12 mouse cellular contexts compared by ENCODE assay signal in genomic region chr17:3218916-3219315, GRCm38 (mm10).
DNase-seq lines count a peak whose midpoint lies in the region; ATAC-seq and TF ChIP-seq lines count a peak whose summit lies in the region.
"Had no signal": no experiment of that assay in that cellular context is flagged by ENCODE, and none has a peak within 500 bp of the region (broad histone marks: within the 10 kb centered on the region; RNA-seq: fewer than 3 reads in every experiment).

No protein-coding gene starts in this region.

- no peak overlapping the region for H3K4me2 ChIP-seq in heart, embryonic 11.5 days
- H3K4me2 ChIP-seq: limb, embryonic 12.5 days had no signal

- no peaks in the 10 kb centered on the region for H3K27me3 ChIP-seq in heart, embryonic 11.5 days (ENCODE audit: control insufficient read depth, insufficient read depth, low read length)
- no peaks in the 10 kb centered on the region for H3K27me3 ChIP-seq in kidney, adult 2 months (replicated peaks; ENCODE audit: control insufficient read depth, insufficient read depth, low read length)
- H3K27me3 ChIP-seq: limb, embryonic 12.5 days had no signal

- TF ChIP-seq POLR2A in kidney, adult 2 months (IDR thresholded peaks at IDR 0.05; ENCODE audit: low read depth, low read length): no peak

- H3K9me3 ChIP-seq in heart, embryonic 11.5 days (replicated peaks; ENCODE audit: control insufficient read depth, low read length): no peaks in the 10 kb centered on the region
- H3K9me3 ChIP-seq: limb, embryonic 12.5 days; midbrain, embryonic 10.5 days had no signal

- no peak for TF ChIP-seq CTCF in kidney, adult 2 months (conservative IDR thresholded peaks at IDR 0.05; ENCODE audit: insufficient read depth, insufficient read length, low read depth, low read length)

- H3K9ac ChIP-seq in heart, embryonic 11.5 days (ENCODE audit: low read depth, low read length): no peak overlapping the region
- H3K9ac ChIP-seq: limb, embryonic 12.5 days had no signal

- 51% methylated on average over 5 of the region's 5 CpGs for WGBS in heart, embryonic 11.5 days (ENCODE audit: insufficient replicate concordance)
- 39% methylated on average over 5 of the region's 5 CpGs for WGBS in kidney, adult 2 months

- intact Hi-C loops in left cerebral cortex, postnatal 36 days (cut with DNase I): no loop called here

- H3K4me3 ChIP-seq in heart, embryonic 11.5 days (ENCODE audit: low read depth, low read length): no peak overlapping the region
- no peak overlapping the region for H3K4me3 ChIP-seq in kidney, adult 2 months (ENCODE audit: insufficient read depth, low read depth, low read length)
- H3K4me3 ChIP-seq: limb, embryonic 12.5 days; midbrain, embryonic 10.5 days had no signal

- peaks cover 5% of the 10 kb centered on the region; the same call in 1 of the 2 replicates for H3K36me3 ChIP-seq in heart, embryonic 11.5 days (ENCODE audit: control insufficient read depth, insufficient read depth, low read length)
- H3K36me3 ChIP-seq in kidney, adult 2 months (ENCODE audit: control insufficient read depth, insufficient read depth, low read length): no peaks in the 10 kb centered on the region; the same call in 1 of the 2 replicates

- peak; percentile 33; the same call in 1 of the 2 replicates for ATAC-seq in heart, embryonic 11.5 days (replicated peaks; ENCODE audit: insufficient number of reproducible peaks, low FRiP score, low TSS enrichment)

- no peak for DNase-seq in heart, adult 8-10 months (ENCODE audit: low spot score)
- peak; percentile 79 for DNase-seq in brain, adult 2 months (ENCODE audit: low read depth, low spot score)
- DNase-seq in kidney, adult 2 months: peak; percentile 38
- peak; percentile 39 to 42 for DNase-seq in left cerebral cortex, postnatal 36 days (ENCODE audit: low spot score in 2 of 2)
- DNase-seq in thymus, postnatal 25 days: no peak
- DNase-seq in spleen, postnatal 14 days (ENCODE audit: low spot score in 2 of 2): no peak
- no peak for DNase-seq in gastrocnemius, adult 18-20 months (ENCODE audit: low spot score)
- DNase-seq: cerebellum, postnatal 25 days; heart, postnatal 10 days had no signal

- H3K4me1 ChIP-seq in heart, embryonic 11.5 days (ENCODE audit: control insufficient read depth, insufficient read depth, low read length): peaks cover 16% of the 10 kb centered on the region
- H3K4me1 ChIP-seq in kidney, adult 2 months (ENCODE audit: control insufficient read depth, insufficient read depth, low read length): peaks cover 8% of the 10 kb centered on the region; the same call in 1 of the 2 replicates
- H3K4me1 ChIP-seq: limb, embryonic 12.5 days; midbrain, embryonic 10.5 days had no signal

- no peak overlapping the region for H3K27ac ChIP-seq in heart, embryonic 11.5 days (ENCODE audit: low read depth, low read length)
- H3K27ac ChIP-seq in kidney, adult 2 months (ENCODE audit: insufficient read depth, low read depth, low read length): peak overlapping the region; percentile 14
- H3K27ac ChIP-seq: limb, embryonic 12.5 days; midbrain, embryonic 10.5 days had no signal

Comparison
In these comparisons a context has a peak if more than half of its experiments do, and no peak if none do; other contexts are left out.
1. DNase-seq: peak in brain, adult 2 months (single experiment), kidney, adult 2 months (single experiment) and left cerebral cortex, postnatal 36 days (2 of 2); none in heart, adult 8-10 months (single experiment), thymus, postnatal 25 days (single experiment), spleen, postnatal 14 days (0 of 2) and gastrocnemius, adult 18-20 months (single experiment).